Mouse (Mus musculus): ENCODE measurements around the gene Smyd1.
"Not testable (repeated sequence)": the region's sequence is repeated elsewhere in the genome, so short reads cannot be mapped to it uniquely, and the experiment has no call there.

The Smyd1 gene

DNA sequence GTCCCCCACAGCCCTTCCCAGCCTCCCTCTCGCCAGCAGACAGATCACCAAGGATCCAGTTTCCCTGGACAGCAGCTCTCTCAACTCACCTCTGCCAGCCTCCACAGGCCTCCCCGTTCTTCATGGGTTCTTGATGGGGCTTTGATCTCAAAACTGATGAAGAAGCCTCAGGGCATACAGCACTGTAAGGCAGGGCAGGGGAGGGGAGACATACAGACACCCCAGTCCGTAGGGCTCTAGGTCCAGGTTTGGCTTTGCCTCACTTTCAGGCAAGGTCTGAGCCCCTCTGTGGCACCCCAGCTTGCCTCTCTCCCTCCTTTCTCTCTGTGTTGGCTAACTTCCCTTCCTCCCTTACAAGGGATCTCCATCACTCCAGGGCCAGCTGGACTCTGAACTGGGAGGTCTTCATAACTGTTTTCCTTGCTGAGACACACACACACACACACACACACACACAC is at the start of gene Smyd1:
TSS of gene Smyd1 (minus strand) at position 408 of the 458 bp plus-strand sequence.
- no peak for DNase-seq

- no peak for DNase-seq
These were observed 49.1 kb upstream of the Smyd1 start for GRCm38 (mm10) chr6:71371085-71371605.

DNA sequence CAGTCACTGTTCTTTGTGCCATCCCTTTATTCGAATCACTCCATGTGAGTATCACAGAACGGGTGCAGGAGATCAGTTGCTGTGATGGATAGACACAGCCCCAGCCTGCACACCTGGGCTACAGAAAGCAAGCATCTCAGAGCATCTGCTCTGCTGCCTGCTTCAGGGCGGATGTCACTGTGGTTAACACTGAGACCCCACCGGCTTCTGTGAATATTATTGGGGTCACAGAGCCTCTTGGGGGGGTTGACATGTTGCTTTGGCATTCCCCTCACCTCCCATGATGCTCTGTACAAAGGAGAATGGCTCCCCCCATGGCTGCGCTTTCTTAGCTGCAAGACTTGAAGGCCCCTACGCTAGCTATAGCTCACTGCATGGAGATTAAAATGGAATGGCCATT is 47.4 kb upstream of the Smyd1 start:
- DNase-seq: no peak

DNA sequence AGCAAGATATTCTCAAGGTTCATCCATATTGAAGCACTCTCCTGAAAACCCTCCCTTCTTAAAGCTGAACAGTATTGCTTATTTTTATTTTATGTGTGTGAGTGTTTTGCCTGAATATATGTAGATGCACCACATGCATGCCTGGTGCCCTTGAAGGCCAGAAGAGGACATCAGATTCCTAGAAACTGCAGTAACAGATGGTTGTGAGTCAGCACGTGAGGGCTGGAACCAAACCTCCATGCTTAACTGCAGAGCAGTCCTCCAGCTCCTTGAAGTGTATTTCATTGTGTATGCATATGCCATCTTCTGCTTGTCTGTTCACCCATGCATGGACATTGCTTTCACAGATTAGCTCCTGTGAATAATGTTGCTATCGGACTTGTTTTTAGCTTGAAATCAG is 42.0 kb upstream of the Smyd1 start:
- no peak for DNase-seq

DNA sequence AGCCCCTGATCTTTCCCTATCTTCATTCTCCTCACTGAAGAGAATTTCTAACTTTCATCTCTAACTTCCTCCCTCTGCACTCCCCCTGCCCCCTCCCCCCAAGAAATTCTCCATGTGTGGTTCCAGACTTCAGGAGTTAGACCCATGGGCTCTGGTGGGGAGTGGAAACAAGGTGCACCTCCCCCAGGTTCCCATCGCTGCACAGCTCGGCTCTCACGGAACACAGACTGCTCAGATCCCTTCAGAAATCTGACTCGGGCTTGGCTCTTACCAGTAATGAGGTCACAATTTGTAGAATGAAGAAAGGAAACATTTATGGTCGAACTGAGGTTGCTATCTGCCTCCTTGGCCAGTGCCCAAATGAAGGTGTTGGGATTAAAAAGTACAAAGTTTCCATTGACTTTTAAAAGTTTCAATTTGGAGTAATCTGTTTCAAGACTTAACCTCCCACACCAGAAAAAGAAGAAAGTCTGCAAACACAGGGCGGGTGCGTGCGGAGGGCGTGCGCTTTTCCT is 39.2 kb upstream of the Smyd1 start:
- no peak for DNase-seq

DNA sequence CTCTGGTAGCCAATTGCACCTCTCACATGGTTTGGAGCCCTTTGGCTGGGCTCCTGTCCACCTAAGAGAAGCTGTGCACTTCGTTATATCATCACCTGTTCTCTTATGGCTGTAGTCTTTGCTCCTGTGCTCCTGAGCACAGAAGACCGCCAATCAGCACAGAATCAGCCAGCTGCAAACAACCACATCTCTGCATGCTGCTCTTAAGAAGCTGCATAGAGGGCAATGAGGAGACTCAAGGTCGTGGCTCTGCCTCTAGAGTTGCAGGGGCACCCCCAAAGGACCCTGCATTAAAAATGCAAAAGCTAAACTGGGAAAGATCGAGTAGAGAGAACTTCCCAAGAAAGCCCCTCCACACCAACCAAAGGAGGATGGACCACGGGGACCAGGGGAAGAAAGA is 38.7 kb upstream of the Smyd1 start:
- DNase-seq: no peak

- no peak for DNase-seq
These were observed 38.2 kb upstream of the Smyd1 start for GRCm38 (mm10) chr6:71360221-71360620.

DNA sequence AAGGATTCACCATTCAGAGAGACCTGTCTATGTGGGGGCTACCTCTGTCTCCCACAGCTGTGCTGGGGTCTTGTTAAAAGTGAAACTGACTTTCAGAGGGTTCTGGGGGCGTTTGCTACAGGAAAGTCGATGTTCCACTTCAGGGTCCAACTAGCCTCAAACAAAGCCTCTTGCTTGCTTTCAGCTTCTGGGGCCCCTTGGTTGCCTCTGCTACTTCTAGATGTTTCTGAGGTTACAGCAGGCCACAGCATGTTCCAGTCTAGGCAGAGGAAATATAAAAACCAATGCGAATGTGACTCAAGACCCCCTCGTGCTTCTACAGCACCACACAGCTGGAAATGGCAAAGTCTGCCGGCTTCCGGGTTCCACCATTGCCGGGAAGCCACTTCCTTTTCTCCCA is 35.5 kb upstream of the Smyd1 start:
- no peak for DNase-seq

DNA sequence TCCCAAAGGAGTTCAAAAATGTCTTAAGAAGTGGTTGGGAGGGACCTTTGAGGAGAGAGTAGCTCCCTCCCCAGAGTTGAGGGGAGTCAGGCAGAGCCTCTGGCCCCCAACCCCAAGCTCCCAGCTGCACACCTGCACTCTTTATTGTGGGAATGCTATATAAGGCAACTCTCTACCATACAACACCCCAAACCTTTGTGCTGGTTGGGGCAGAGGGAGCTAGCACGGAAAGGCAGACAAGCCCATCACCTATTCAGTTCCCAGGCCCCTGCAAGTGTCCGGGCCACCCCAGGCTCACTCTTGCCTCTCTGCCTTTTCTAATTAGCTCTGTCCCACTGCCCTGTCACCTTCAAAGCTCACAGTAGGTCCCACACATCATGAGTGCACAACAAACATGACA is 31.7 kb upstream of the Smyd1 start:
- DNase-seq: no peak

DNA sequence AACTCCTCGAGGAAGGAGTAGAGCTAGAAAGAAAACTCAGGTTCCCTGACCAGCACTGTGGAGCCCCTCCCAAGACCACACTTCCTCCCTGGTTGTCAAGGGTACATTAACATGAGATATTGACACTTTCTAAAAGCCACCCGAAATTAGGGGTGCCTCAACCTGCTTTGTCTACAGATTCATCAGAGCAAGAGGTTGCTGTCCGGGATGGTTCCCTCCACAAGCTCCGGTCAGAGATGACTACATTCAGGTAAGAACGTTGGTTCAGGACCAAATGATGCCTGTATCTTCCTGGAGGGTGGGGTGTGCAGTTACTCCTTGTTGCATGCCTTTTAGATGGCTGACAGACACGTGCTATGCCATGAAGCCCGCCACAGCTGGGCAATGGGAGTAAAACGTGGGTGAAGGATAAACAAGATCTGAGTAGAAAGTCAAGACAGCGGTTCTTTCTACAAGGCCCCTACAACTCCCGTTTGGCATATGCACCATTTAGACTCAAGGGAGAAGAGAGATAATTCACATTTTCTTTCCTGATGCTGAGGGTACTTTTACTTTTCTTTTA is 30.9 kb upstream of the Smyd1 start:
- DNase-seq: no peak

DNA sequence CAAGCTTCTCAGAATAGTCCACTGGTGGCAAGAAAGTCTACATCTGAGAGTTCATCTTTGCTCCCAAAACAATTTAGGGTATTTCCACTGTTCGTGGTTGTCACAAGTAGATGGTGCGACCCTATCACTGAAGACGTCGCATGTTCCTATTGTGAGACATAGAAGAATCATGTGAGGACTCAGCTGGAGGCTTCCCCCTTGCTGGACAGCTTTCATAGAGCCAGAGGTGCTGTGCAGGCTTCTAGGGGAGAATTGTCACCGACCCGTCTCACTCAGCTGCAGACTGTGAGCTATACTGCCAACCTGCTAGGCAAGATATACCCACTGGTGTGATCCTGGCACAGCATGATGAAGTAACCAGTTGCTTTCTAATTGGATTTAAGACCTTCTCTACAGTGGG is 30.2 kb upstream of the Smyd1 start:
- no peak for DNase-seq

DNA sequence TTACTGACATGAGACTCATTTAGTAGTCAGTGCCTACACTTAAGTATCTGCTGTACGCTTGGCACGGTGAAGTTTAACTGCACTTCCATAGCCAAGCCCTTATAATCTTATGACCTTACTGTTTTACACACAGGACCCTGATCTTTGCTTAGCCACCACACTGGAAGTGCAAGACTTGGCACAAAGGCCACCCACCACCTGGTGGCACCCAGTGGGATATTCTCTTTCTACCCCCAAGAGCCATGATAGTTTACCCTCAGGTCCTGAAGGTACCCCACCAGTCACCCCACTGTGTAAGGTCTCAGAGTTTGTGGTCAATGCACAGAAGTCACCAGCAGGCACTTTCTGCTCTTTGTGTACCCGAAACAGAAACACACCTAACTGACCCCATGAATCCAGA is 29.2 kb upstream of the Smyd1 start:
- DNase-seq: no peak

DNA sequence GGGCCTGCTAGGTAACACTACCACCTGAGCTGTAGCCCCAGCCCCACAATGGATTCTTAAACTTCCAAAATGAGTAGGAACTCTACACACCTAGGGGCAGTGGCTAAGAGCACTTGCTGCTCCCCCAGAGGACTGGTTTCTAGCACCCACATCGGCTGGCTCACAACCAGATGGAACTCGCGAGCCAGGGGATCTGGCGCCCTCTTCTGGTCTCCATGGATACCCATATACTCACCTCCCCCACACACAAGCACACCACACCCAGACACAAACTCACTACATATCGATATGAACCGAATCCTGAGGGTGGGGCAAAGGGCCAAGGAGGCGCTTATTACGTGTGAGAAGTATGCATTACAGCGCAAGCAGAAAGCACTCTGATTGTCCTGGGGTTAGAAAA is 26.0 kb upstream of the Smyd1 start:
- peak; percentile 2 to 6 for DNase-seq

GRCm38 (mm10) chr6:71341179-71341578 is 19.1 kb upstream of the Smyd1 start:
- no peak for DNase-seq

DNA sequence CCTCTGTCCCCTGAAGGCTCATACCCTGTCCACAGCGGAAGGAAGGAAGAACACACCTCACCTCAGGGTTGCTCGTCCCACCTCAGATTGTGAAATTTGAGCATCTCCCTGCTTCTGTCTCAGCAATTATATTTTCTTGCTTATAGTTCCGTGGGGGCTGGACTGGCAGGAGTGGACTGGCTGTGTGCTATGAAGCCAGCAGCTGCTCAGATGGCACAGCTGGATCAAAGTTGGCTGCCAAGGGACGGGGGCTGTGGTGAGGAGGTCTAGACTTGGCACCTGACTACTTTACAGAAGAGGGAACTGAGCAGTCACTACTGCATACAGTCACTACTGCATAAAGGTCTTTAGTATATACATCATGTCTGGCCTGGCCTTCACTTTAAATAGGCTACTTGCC is 17.3 kb upstream of the Smyd1 start:
- DNase-seq: peak; percentile 4 to 8

GRCm38 (mm10) chr6:71338941-71339340 is 16.9 kb upstream of the Smyd1 start:
- DNase-seq: no peak

DNA sequence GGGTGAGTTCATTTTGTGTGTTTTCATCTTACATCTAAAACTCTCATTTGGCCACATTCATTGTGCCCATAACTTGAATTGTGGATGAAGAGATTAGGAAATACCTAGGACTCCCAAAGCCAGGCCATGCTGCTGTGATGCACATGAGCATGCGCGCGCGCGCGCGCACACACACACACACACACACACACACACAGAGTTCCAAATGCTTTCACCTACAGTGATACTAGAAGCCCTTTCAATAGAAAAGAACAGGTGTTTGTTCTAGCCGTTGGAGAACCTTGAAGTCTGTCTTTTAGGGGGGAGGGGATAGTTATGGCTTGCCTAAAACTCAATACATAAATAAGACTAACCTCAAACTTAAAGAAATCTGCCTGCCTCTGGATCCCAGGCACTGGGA is 15.6 kb upstream of the Smyd1 start:
- no peak for DNase-seq

DNA sequence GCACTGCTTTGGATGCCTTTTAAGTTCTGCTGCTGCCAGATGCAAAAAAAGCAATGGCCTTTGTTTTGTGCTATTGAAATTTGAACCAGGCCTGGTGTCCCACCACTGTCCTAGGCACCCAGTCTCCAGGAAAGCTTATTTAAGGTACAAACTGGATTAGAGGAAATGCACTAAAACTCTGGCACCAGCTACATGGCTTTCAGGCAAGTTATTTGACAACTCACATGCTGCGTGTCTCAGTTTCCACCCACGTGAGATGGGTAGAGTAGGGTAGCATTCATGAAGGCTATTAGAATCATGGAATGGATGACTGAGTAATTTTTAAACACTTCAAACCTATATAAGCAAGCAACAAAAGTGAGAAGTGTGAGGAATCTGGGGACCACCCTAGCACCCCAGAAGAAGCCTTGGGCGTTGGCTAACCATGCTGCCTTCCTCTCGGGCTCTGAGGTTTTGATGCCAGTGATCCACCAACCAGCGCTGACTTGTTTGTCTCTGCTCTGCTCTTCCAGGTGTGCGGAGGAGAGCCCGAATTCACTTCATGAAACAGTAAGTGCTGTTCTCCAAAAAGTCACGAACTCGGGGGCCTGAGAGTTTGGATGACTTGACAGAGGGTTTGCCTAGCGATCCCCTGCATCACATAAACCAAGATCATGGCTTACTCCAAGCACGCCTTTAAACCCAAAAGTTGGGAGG is 11.7 kb upstream of the Smyd1 start:
- DNase-seq: no peak

- no peak for DNase-seq
These were observed 11.0 kb upstream of the Smyd1 start for GRCm38 (mm10) chr6:71333031-71333430.

DNA sequence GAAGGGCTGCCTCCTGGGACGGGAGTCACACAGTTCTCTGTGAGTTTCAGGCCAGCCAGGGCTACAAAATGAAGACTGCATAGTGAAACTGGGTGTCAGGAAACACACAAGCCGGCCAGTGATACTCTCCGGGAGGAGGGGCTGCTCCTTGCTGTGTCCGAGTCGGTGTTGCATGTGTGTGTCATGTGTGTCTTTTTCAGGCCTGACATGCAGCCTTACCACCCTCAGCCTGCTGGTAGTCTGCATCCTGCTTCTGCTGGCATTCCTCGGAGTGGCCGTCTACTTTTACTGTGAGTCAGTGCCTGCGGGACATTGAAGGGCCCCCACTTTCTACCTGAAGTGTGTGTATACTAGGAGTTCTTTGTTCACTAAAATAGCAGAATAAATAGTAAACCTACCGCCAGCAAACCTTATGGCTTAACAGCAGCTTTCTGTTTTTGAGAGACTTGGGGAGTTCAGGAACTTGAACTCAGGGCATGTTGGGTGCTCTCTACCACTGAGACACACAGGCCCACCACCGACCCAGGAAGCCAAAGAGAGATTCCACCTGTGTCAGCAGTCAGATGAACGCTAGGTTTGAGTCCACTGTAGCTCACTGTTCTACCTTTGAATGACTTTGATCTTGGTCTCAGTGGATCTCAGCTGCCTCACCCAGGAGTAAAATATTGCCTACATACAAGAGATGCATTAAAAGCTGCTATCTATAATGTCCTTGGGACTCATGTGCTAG is 10.4 kb upstream of the Smyd1 start:
- no peak for DNase-seq

- DNase-seq: not testable (repeated sequence)
These were observed 9.5 kb upstream of the Smyd1 start for GRCm38 (mm10) chr6:71331491-71331890.

DNA sequence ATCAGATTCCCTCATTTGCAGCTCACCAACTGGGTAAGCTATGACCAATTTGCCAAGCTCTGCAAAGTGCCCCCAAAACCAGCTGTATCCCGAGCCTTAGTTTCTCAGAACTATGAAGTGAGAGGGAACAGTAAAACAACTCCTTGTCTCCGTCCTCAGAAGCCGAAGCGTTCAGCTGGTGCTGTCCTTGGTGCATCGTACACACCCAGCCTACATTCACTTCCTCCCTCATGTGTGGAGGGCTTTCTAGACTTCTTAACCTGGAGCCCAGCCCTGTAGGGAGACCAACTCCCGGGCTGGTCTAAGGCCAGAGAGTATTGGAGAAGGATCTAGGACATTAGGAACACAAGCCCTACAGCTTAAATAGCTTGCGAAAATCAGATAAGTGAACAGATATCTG is 8.5 kb upstream of the Smyd1 start:
- no peak for DNase-seq

GRCm38 (mm10) chr6:71329881-71330280 is 7.8 kb upstream of the Smyd1 start:
- DNase-seq: no peak

- DNase-seq: no peak
These were observed 2.8 kb upstream of the Smyd1 start for GRCm38 (mm10) chr6:71324816-71325215.
